Mouse (Mus musculus) T-helper 17 cell (primary cell): ENCODE measurements at regions not wholly inside any gene's neighbourhood (a gene's known extent, or its start where the extent isn't known, plus 50 kb on each side); places are given as distances from the start of the nearest gene placed in this dataset.

Experiments used
- in situ Hi-C, 2 experiments: fragments of 300-600 bp; cut with MboI, MseI; formaldehyde crosslinking; loops; 1 replicate in 1 of 2; 2 replicates in 1 of 2; pipeline ENCODE4 v1.15.1; 2025; ENCODE audit warnings: high pct_unique_total_duplicates in 2 of 2

- in situ Hi-C loops: loop anchor here in 1 of 2 experiments (10.0 kb wide), 1 partner anchor 964 kb away; no protein-coding TSS in a partner anchor
Observed at GRCm38 (mm10) chr4:72060605-72061352, 139.9 kb downstream of the Tle1 start.

GRCm38 (mm10) chr4:72049638-72050454, 150.9 kb downstream of the Tle1 start:
- in situ Hi-C loops: no loop called here

GRCm38 (mm10) chr4:72022152-72022551, 178.6 kb downstream of the Tle1 start:
- in situ Hi-C loops: no loop called here

- in situ Hi-C loops: no loop called here
Observed at GRCm38 (mm10) chr4:72014221-72014850, 186.4 kb downstream of the Tle1 start.

GRCm38 (mm10) chr4:72013583-72013982, 187.1 kb downstream of the Tle1 start:
- in situ Hi-C loops: no loop called here

GRCm38 (mm10) chr4:72010316-72010715, 190.4 kb downstream of the Tle1 start:
- in situ Hi-C loops: no loop called here

GRCm38 (mm10) chr4:72005926-72006325, 194.8 kb downstream of the Tle1 start:
- in situ Hi-C loops: no loop called here

- in situ Hi-C loops: no loop called here
Observed at GRCm38 (mm10) chr4:72001221-72001875, 199.4 kb downstream of the Tle1 start.

GRCm38 (mm10) chr4:71968701-71969100, 210.9 kb upstream of the Gm11232 start:
- in situ Hi-C loops: no loop called here

GRCm38 (mm10) chr4:71953441-71953840, 195.7 kb upstream of the Gm11232 start:
- in situ Hi-C loops: no loop called here

GRCm38 (mm10) chr4:71933240-71933986, 175.6 kb upstream of the Gm11232 start:
- in situ Hi-C loops: no loop called here

- in situ Hi-C loops: no loop called here
Observed at GRCm38 (mm10) chr4:71932818-71933217, 175.1 kb upstream of the Gm11232 start.

GRCm38 (mm10) chr4:71911551-71911950, 153.8 kb upstream of the Gm11232 start:
- in situ Hi-C loops: no loop called here

- in situ Hi-C loops: no loop called here
Observed at GRCm38 (mm10) chr4:71875651-71876050, 117.9 kb upstream of the Gm11232 start.

- in situ Hi-C loops: no loop called here
Observed at GRCm38 (mm10) chr4:71866948-71867347, 109.2 kb upstream of the Gm11232 start.

- in situ Hi-C loops: loop anchor here in 1 of 2 experiments (10.0 kb wide), 1 partner anchor 1117 kb away; no protein-coding TSS in a partner anchor
Observed at GRCm38 (mm10) chr4:71841833-71842232, 84.1 kb upstream of the Gm11232 start.

GRCm38 (mm10) chr4:71840774-71841146, 83.0 kb upstream of the Gm11232 start:
- in situ Hi-C loops: loop anchor here in 1 of 2 experiments (10.0 kb wide), 1 partner anchor 1116 kb away; no protein-coding TSS in a partner anchor

GRCm38 (mm10) chr4:71839803-71840773, 82.3 kb upstream of the Gm11232 start:
- in situ Hi-C loops: loop anchor here in 1 of 2 experiments (10.0 kb wide), 1 partner anchor 1115 kb away; no protein-coding TSS in a partner anchor

- in situ Hi-C loops: no loop called here
Observed at GRCm38 (mm10) chr4:71839134-71839802, 81.5 kb upstream of the Gm11232 start.
